Mouse (Mus musculus): Measurements from ENCODE around the gene Gm20388.

The Gm20388 gene

DNA sequence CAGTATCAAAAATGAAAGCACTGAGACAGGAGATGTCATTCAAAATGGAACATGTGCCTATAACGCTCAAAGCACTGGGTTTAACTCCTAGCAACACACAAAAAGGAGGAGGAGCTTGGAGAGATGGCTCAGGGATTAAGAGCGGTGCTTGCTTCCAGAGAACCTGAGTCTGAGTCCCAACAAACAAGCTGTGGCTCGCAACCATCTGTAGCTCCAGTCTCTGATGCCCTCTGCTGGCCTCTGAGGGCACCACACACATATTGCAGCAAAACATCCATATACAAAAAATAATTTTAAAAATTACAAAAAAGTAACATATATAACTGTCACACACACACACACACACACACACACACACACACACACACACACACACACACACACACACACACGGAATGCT, 3379.5 kb downstream of the Gm20388 start:
- DNase-seq (ENCODE audit: low spot score): peak; percentile 3

DNA sequence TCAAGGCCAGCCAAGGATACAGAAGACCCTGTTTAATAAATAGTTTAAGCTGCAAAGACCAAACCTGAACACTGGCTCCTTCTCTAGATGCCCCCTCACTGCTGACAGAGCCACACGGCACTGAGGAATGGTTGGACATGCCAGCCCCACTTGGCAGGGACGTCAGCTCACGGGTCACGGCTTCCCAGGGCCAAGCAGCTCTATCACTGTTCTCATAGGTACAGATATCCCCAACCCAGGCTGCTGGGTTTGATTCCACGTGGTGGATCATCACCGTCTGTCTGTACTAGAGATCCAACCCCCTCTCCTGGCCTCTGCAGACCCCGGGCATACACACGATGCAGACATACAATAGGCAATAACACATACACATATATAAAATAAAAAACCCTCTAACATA, 3380.0 kb downstream of the Gm20388 start:
- DNase-seq (ENCODE audit: low spot score): no peak

DNA sequence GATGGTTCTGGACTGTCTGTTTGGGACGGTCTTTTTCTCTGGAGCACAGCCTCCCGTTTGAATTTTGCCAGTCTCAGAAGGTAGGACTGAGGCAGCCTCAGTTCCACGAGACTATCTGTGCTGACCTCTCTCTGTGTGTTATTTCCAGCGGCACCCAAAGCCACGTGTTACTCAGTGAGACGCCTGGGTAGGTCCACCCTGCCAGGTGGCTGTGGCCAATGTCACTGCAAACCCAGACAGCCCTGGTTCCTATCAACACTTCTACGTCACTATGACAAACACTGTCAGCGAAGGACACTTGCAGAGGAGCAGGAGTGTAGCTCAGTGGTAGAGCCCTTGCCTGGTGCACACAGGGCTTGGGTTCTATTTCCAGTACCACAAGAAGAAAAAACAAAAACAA, 3381.1 kb downstream of the Gm20388 start:
- no peak for DNase-seq (ENCODE audit: low spot score)

DNA sequence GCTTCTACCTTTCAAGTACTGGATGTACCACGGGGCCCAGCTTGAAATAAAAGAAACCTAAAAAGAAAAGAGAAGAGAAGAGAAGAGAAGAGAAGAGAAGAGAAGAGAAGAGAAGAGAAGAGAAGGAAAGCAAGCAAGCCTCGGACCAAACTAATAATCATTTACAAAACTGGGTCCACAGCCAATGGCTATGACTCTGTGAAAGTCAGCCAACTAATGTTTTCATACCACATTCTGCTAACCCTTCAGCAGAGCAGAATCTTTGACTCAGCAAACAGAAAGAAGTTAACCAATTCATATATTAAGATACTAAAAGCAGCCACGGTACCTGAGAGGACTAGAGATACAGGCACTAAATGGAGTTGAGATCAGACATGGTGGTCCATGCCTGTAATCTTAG, 3381.6 kb downstream of the Gm20388 start:
- no peak for DNase-seq (ENCODE audit: low spot score)

DNA sequence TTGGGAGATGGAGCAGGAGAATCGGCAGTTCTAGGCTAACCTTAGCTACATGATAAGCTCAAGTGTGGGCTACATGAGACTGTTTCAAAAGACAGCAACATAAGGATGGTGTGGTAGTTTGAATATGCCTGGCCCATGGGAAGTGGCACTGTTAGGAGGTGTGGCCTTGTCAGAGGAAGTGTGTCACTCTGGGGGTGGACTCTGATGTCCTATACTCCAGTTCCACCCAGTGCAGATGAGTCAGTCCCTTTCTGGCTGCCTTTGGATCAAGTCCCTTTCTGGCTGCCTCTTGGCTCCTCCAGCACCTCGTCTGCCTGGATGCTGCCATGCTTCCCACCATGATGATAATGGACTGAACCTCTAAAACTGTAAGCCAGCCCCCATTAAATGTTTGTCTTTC, 3382.1 kb downstream of the Gm20388 start:
- no peak for DNase-seq (ENCODE audit: low spot score)

DNA sequence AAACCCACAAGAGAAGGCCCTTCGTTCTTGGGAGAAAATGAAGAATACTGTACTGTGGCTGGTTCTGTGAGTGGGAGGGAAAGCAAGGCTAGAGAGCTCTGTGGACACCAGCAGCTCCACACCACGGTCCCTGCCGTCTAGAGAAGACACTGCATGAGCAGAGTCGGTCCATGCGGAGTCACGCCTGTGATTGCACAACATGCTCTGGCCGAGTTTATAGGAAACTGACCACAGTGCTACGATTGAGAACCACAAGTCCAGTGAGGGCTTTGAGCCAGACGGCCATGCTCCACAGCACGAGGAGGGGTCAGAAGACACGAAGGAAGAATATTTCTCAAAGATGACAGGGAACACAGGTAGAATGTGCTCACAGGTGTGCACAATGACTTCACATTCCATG, 3387.7 kb downstream of the Gm20388 start:
- DNase-seq (ENCODE audit: low spot score): no peak

DNA sequence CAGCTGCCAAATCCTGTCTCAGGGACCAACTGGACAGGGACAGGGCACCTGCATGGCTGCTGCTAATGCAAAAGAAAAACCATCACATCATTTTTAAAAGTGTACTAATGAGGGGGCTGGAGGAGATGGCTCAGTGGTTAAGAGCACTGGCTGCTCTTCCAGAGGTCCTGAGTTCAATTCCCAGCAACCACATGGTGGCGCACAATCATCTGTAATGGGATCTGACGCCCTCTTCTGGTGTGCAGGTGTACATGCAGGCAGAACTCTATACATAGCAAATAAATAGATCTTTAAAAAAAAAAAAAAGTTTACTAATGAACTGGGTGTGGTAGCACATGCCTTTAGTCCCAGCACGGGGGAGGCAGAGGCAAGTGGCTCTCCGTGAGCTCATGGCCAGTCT, 3398.1 kb downstream of the Gm20388 start:
- DNase-seq (ENCODE audit: low spot score): no peak

DNA sequence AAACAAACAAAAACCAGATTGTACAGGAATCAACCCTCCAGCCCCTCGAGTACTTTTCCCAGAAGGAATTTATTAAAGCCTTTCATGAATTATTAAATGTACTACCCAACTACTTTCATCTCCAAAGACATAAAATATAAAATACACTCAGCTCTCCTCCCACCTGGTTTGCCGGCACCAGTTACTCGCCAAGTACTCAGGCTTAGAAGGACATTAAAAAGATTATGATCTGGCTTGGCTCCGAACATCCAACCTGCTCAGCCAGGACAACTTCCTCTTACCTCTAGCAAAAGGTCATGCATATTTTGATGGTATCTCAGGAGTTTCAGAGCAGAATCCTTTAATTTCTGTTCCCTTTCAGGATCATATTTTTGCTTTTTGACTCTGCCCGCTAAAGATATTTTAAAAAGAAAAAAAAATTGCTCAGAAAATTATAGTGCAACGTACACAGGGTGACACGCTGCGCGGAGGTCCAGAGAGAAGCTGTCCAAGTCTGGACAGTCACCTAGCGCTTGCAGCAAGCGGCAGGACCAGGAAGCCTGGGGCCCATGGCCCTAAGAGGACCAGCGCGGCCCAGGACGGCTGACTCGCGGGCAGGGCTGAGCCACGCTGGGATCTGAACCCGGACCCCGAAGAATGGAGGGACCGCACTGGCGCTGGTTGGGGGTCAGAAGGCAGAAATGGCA, 3407.3 kb downstream of the Gm20388 start:
- no peak for DNase-seq (ENCODE audit: low spot score)

DNA sequence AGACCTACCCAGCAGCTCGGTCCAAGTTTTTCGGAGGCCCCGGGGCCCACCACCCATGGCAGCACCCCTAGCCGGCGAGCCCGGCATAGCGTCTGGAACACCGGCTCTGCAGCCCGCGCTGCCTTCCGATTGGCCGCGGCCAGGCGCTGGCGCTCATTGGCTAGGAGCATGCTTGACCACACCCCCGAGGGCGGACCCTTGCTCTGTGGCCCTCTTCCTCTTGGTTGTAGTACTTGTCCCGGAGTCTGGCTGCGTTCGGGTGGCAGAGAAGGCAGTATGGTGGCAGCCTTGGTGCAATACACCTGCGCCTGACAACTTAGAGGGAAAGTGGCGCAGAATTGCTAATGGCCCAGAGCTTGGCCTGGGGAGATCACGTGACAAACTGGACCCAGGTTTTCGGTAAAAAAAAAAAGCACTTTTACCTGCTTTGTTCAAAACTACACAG, 3407.8 kb downstream of the Gm20388 start, which contains the start of gene Fanca:
TSS of gene Fanca (minus strand) at position 110 of the 445 bp plus-strand sequence.
- peak; percentile 93 for DNase-seq (ENCODE audit: low spot score)

DNA sequence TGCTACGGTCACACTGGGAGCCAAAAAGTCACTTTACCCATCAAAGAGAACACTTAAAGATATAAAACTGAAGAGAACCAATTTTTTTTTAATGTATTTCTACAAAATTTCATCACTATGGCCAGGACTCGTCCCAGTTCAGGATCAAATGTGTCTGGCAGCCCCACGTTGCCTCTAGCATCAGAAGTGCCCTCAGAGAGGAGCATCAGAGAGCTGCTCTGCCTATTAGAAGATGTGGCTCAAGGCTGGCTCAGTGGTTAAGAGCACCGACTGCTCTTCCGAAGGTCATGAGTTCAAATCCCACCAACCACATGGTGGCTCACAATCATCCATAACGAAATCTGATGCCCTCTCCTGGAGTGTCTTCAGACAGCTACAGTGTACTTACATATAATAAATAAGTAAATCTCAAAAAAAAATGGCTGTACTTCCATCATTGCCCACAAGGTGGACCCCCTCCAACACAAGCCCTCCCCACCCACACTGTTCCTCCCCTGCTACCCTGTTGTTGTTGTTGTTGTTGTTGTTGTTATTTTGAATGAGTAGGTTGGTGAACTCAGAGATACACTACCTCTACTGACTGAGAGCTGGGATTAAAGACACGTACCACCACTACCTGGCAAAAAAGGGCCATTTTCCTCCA, 3409.0 kb downstream of the Gm20388 start:
- peak; percentile 56 for DNase-seq (ENCODE audit: low spot score)

DNA sequence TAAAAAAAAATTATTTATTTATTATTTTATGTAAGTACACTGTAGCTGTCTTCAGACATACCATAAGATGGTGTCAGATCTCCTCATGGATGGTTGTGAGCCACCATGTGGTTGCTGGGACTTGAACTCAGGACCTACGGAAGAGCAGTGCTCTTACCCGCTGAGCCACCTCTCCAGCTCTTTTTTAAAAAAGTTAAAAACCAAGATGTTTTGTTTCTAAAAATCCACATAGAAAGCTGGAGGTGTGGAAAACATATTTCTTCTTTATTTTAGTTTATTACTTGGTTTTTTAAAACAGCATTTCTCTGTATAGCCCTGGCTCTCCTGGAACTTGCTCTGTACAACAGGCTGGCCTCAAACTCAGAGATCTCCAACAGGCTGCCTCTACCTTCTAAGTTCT, 3417.9 kb downstream of the Gm20388 start:
- DNase-seq (ENCODE audit: low spot score): no peak

DNA sequence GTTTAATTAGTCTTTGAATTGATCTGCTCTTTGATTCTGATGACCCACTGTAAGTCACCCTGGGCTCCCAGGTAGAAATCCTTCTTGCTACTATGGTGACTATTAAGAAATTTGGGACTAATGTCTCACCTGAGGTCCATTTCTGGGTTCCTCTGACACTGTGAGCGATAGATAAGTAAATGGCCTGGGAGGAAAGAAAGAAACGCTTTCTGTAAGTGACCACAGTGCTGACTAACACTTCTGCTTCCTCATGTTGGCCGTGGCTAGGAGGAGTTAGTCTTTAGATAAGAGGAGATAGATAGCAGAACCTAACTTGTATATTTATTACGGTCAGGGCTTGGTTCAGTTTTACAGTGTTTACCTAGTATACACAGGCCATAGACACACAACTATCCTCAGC, 3418.7 kb downstream of the Gm20388 start:
- no peak for DNase-seq (ENCODE audit: low spot score)

DNA sequence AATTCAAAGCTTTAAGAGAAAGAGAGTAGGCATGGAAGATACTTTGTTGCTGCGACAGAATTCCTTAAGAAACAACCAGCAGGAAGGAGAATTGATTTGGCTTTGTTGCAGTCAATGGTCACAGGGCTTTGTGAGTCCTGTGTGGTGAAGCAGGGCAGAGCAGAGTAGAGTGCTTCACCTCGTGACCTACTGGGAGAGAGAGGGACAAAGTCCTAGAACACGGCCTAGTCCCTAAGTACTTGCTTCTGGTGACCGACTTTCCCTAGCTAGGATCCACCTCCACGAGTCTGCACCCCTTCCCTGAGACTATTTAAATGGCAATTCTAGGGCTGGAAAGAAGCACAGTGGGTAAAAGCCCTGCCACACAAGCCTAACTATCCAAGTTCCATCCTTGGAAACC, 3419.3 kb downstream of the Gm20388 start:
- DNase-seq (ENCODE audit: low spot score): no peak

DNA sequence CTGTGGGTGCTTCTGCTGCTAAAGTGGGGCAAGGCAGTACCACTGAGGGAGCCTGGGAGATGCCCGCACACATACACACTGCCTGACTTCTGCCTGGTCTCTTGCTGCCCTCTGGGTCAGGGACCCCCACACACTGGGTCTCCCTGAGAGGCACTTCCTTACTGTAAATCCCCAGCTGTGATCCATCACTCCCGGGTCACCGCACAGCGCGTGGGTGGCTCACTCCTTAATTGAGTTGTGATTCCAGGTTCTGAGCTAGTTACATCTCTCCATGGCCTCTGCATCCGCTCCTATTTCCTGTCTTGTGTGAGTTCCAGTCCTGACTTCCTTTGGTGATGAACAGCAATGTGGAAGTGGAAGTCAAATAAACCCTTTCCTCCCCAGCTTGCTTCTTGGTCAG, 3420.1 kb downstream of the Gm20388 start:
- DNase-seq (ENCODE audit: low spot score): no peak

DNA sequence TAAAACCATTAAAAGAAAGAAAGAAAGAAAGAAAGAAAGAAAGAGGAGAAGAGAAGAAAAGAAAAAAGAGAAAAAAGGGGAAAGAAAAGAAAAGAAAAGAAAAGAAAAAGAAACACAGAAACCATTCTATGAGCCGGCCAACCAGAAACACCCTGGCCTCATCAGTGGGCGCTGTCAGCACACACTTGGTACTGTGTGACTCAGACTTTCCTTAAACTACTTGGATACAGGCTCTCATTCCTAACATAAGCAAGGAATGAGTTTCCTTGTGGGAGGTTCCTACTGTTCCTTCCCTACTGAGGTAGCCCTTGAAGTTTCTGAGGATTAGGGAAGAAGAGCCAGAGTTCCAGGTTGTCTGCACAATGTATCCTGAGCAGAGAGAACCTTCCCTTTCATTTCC, 3420.7 kb downstream of the Gm20388 start:
- DNase-seq (ENCODE audit: low spot score): no peak

DNA sequence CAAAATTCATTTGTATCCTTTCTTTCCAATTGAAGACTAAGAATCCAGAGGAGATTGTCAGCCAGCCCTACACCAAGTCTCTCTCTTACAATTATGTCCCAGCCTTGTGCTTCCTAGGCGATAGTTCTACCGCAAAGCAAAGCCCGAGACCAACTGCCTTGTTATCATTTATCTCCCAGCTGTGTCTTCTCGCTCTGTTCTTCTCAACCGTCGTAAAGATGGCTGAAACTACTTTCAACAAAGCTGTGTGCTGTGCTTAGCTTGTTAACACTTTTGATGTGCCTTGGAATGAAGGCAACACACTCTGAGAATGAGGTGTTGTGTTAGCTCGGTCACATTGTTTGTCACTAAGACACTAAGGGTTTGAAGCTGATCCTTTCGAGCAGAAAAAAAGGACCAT, 3421.2 kb downstream of the Gm20388 start:
- no peak for DNase-seq (ENCODE audit: low spot score)

DNA sequence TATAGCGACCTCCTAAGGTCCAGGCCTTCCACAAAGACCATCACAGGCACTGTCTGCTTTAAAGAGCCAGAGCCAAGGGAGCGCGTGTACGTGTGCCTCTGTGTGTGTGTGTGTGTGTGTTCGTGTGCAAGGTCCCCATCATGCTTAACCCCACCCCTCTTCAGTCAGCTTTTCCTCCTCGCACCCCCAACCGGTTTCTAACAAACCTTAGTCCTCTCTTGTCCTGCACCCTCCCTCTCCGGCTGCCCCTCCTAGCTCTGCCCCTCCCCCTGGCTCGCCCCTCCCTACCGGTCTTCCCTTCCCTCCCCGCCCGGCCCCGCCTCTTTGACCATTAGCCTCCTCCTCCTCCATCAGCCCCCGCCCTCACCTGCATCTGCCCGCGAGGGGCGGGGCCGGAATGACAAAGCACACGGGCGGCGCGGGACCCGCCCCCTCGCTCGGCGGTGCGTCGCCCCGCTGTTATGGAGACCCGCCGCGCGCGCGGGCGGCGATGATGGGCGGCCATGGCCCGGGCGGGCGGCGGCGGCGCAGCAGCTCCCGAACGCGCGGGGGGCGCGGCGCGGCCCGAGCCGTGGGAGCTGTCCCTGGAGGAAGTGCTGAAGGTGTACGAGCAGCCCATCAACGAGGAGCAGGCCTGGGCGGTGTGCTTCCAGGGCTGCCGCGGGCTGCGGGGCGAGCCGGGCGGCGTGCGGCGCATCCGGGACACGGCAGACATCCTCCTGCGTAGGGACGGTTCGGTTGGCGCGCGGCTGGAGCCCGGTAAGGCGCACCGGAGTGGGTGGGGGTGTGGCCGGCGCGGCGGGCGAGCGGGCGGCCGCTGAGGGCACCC, 3421.8 kb downstream of the Gm20388 start, which contains the start of gene Spire2:
TSS of gene Spire2 (plus strand) at position 452 of the 829 bp plus-strand sequence.
- peak; percentile 73 for DNase-seq (ENCODE audit: low spot score)

DNA sequence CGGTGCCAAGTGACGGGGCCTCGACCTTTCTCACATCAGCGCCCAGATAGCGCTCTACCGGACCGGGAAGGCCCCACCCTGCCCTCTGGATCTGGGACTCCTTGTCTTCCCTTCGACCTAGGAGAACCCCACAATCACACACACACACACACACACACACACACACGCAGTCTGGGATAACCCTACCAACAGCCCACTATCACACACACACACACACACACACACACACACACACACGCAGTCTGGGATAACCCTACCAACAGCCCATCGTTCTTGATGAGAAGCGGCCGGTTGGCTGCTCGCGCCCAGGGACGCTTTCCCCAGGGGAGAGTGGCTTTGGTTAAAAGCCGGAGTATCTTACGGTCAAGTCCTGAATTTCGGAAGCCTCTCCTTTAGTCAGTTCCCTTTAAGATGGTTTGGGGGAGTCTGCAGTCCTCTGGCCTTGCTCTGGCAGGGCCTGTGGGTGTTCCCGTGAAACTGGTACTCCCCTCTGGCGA, 3422.5 kb downstream of the Gm20388 start:
- DNase-seq (ENCODE audit: low spot score): no peak

DNA sequence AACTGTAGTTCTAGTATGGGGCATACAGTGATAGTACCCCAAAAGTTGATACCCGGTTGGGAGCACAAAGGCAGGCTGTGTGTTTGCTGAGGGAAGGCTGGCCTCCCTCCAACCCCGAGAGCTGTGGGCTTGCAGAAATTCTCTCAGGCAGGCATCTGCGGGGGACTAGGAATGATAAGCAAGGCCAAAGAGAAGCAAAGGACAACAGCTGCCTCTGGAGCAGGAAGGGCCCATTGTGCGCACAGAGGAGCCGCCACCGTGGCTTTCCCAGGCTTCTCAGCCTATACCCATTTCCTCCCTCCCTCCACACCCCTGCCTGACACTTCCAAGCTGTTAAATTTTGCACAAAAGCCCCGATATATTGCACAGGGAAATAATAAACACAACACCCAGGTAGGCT, 3423.2 kb downstream of the Gm20388 start:
- DNase-seq (ENCODE audit: low spot score): no peak

DNA sequence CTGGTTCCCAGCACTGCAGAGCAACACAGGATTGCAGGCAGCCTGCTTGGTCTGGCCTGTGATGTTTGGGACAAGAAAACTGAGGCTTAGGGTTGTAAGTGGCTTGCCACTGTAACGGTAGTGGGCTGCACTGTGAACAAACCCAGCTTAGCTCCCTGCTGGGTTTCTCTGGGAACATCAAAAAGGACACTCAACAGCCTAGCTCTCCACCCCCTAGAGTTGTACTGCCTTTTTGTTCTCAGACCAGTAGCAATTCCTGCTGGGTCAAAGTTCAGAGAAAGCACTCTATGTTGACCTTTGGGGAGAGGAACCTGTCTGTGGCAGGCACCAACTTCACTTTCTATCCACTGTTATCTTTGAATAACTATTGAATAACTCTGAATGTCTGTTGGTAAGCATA, 3423.8 kb downstream of the Gm20388 start:
- DNase-seq (ENCODE audit: low spot score): no peak

DNA sequence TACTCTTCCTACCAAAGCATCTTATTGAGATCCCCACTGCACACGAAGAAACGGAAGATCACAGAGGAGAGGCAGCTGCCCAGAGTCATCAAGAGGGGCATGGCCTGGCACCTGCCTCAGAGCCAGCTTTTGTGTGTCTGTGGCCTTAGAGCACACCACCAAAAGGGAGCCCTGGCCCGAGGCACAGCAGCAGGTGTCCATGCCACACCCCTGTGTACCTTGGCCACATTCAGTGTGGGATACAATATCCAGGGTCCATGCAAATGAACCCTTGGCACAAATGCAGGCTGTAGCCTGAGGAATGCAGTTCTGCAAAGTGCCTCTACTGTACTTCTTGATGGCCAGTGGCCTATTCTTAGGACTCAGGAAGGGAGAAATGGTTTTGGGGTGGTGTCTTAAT, 3426.8 kb downstream of the Gm20388 start:
- DNase-seq (ENCODE audit: low spot score): no peak

DNA sequence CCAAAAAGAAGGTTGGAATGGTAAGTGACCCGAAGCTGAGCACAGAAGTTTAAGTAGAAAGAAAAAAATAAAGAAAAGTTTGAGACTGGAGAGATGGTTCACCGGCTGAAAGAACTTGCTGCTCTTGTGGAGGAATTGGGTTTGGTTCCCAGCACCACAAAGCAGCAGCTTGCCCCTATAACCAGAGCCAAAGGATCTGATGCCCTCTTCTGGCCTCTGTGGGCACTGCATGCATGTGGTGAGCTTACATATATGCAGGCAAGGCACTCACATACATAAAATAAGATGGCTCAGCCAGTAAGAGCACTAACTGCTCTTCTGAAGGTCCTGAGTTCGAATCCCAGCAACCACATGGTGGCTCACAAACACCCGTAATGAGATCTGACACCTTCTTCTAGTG, 3429.4 kb downstream of the Gm20388 start:
- DNase-seq (ENCODE audit: low spot score): no peak

All from T-cell, adult 2 months (primary cell).